ENCODE assay signal across 20 mouse cellular contexts in genomic region chr13:111903361-111903760, GRCm38 (mm10).
"Had no signal": no experiment of that assay in that cellular context is flagged by ENCODE, and none has a peak within 500 bp of the region (broad histone marks: within the 10 kb centered on the region; RNA-seq: fewer than 3 reads in every experiment).

No protein-coding gene starts in this region.

- DNase-seq: kidney, adult 18-20 months; kidney, postnatal 10 days; kidney, postnatal 36 days; layer of hippocampus, postnatal 36 days; left cerebral cortex, postnatal 4 days; lung, embryonic 14.5 days; right cerebral cortex, postnatal 25 days; spleen, adult 18-20 months; thymus, adult 18-20 months; thymus, postnatal 36 days had no signal

- ATAC-seq: intestine, embryonic 16.5 days; lung, postnatal 0 days had no signal

- H3K27me3 ChIP-seq: limb, embryonic 12.5 days; limb, embryonic 15.5 days; midbrain, embryonic 12.5 days; midbrain, embryonic 15.5 days; neural tube, embryonic 12.5 days; neural tube, embryonic 15.5 days had no signal

- H3K4me3 ChIP-seq: left cerebral cortex, adult 2 months; limb, embryonic 12.5 days; limb, embryonic 15.5 days; midbrain, embryonic 12.5 days; midbrain, embryonic 15.5 days; neural tube, embryonic 12.5 days; neural tube, embryonic 15.5 days had no signal

- H3K9me3 ChIP-seq: limb, embryonic 12.5 days; limb, embryonic 15.5 days; midbrain, embryonic 12.5 days; midbrain, embryonic 15.5 days; neural tube, embryonic 12.5 days; neural tube, embryonic 15.5 days had no signal

- H3K9ac ChIP-seq: limb, embryonic 12.5 days; limb, embryonic 15.5 days; lung, embryonic 14.5 days; midbrain, embryonic 12.5 days; midbrain, embryonic 15.5 days; neural tube, embryonic 12.5 days; neural tube, embryonic 15.5 days had no signal

- H3K27ac ChIP-seq: left cerebral cortex, adult 2 months; limb, embryonic 12.5 days; limb, embryonic 15.5 days; macrophage; midbrain, embryonic 12.5 days; midbrain, embryonic 15.5 days; neural tube, embryonic 12.5 days; neural tube, embryonic 15.5 days had no signal

- H3K36me3 ChIP-seq: limb, embryonic 12.5 days; limb, embryonic 15.5 days; midbrain, embryonic 12.5 days; midbrain, embryonic 15.5 days; neural tube, embryonic 12.5 days; neural tube, embryonic 15.5 days had no signal

- H3K4me2 ChIP-seq: limb, embryonic 12.5 days; limb, embryonic 15.5 days; lung, embryonic 14.5 days; midbrain, embryonic 12.5 days; midbrain, embryonic 15.5 days; neural tube, embryonic 12.5 days; neural tube, embryonic 15.5 days had no signal
